Mouse (Mus musculus): ENCODE measurements around the gene Agps. TPM values are rescaled to one million over a fixed set of nuclear protein-coding genes. Genes with fewer than 3 reads are reported as not detected.
"Not testable (repeated sequence)": the region's sequence is repeated elsewhere in the genome, so short reads cannot be mapped to it uniquely, and the experiment has no call there.

The Agps gene
- polyA plus RNA-seq, 1 experiment from 2014 or later: 36.5 TPM

DNA sequence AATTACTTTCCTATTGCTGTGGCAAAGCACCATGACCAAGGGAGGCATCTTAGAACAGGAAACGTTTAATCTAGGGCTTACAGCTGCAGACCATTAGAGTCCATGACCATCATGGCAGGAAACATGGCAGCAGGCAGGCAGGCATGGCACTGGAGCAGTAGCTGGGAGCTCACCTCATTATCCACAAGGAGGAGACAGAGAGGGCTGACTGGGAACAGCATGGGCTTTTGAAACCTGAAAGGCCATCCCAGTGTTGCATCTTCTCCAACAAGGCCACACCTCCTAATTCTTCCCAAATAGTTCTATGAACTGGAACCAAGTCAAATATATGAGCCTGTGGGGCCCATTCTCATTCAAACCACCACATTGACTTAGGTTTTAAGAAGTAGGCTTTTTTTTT lies 68.3 kb downstream of the Agps start:
- peaks cover 19% of the 10 kb centered on the region for H3K36me3 ChIP-seq
- no peaks in the 10 kb centered on the region for H3K27me3 ChIP-seq
- no peak overlapping the region for H3K4me3 ChIP-seq
- no peak overlapping the region for H3K9ac ChIP-seq
- H3K9me3 ChIP-seq: no peaks in the 10 kb centered on the region
- 80% methylated on average over 1 of the region's 1 CpGs for WGBS
- no peaks in the 10 kb centered on the region for H3K4me1 ChIP-seq (replicated peaks)
- no peak overlapping the region for H3K27ac ChIP-seq (replicated peaks)
- no peak overlapping the region for H3K4me2 ChIP-seq
- no peak for ATAC-seq (ENCODE audit: low read depth)

- WGBS: 97% methylated on average over 9 of the region's 9 CpGs
- Histone ChIP-seq H3K4me2 (no peak overlapping the region), H3K4me1 (replicated peaks) (no peaks in the 10 kb centered on the region), H3K9me3 (no peaks in the 10 kb centered on the region), H3K4me3 (no peak overlapping the region), H3K27me3 (no peaks in the 10 kb centered on the region), H3K27ac (replicated peaks) (no peak overlapping the region), H3K9ac (no peak overlapping the region), H3K36me3 (peaks cover 17% of the 10 kb centered on the region)
- no peak for ATAC-seq (ENCODE audit: low read depth)
Observed at GRCm38 (mm10) chr2:75901869-75902268, 69.9 kb downstream of the Agps start.

- H3K4me3 ChIP-seq: no peak overlapping the region
- H3K9me3 ChIP-seq: no peaks in the 10 kb centered on the region
- no peak overlapping the region for H3K27ac ChIP-seq (replicated peaks)
- H3K27me3 ChIP-seq: no peaks in the 10 kb centered on the region
- no peak for ATAC-seq (ENCODE audit: low read depth)
- no peaks in the 10 kb centered on the region for H3K4me1 ChIP-seq (replicated peaks)
- WGBS: 88% methylated on average over 1 of the region's 1 CpGs
- H3K9ac ChIP-seq: no peak overlapping the region
- H3K4me2 ChIP-seq: no peak overlapping the region
- peaks cover 24% of the 10 kb centered on the region; the same call in 1 of the 2 replicates for H3K36me3 ChIP-seq
Observed at GRCm38 (mm10) chr2:75907142-75907541, 75.2 kb downstream of the Agps start.

GRCm38 (mm10) chr2:75915040-75915439 lies 83.1 kb downstream of the Agps start:
- WGBS: 90% methylated on average over 3 of the region's 3 CpGs

GRCm38 (mm10) chr2:75923807-75924340 lies 91.9 kb downstream of the Agps start:
- Histone ChIP-seq H3K4me1 (replicated peaks) (peaks cover 36% of the 10 kb centered on the region), H3K4me2 (no peak overlapping the region), H3K9me3 (no peaks in the 10 kb centered on the region), H3K36me3 (no peaks in the 10 kb centered on the region), H3K4me3 (no peak overlapping the region), H3K27ac (replicated peaks) (peak overlapping the region; percentile 75), H3K27me3 (no peaks in the 10 kb centered on the region), H3K9ac (no peak overlapping the region)
- peak; percentile 77; the same call in 1 of the 2 replicates for ATAC-seq (ENCODE audit: low read depth)
- 41% methylated on average over 4 of the region's 4 CpGs for WGBS

More at GRCm38 (mm10) chr2:75915040-75915439, 83.1 kb downstream of the Agps start:
- H3K4me3 ChIP-seq: no peak overlapping the region
- H3K4me2 ChIP-seq: no peak overlapping the region
- H3K36me3 ChIP-seq: peaks cover 15% of the 10 kb centered on the region
- H3K27me3 ChIP-seq: no peaks in the 10 kb centered on the region
- H3K9ac ChIP-seq: no peak overlapping the region
- H3K4me1 ChIP-seq (replicated peaks): no peaks in the 10 kb centered on the region
- H3K27ac ChIP-seq (replicated peaks): no peak overlapping the region
- no peak for ATAC-seq (ENCODE audit: low read depth)
- no peaks in the 10 kb centered on the region for H3K9me3 ChIP-seq

DNA sequence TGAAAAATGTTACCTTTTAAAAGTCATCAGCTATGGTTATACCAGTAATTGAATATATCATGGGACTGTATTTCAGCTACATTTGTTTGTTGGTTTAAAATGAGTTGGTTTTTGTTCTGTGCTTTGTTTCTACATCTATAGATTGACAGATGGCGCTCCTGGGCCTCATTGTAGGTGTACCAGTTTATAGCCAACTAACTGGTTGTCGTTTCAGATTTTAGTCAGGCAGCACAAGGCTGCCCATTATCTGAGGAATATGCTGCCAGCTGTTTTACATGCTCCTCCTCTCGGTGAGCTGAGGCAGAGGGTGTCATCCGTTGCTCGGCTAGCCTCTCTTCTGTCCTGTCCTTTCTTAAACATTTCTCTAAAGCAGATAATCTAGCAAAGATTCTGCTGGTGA lies 94.1 kb downstream of the Agps start:
- no peak for ATAC-seq (ENCODE audit: low read depth)
- Histone ChIP-seq H3K9me3 (no peaks in the 10 kb centered on the region), H3K27ac (replicated peaks) (peak overlapping the region; percentile 57), H3K9ac (no peak overlapping the region), H3K4me3 (no peak overlapping the region), H3K4me2 (no peak overlapping the region), H3K4me1 (replicated peaks) (peaks cover 36% of the 10 kb centered on the region), H3K36me3 (no peaks in the 10 kb centered on the region), H3K27me3 (no peaks in the 10 kb centered on the region)
- 43% methylated on average over 5 of the region's 5 CpGs for WGBS

DNA sequence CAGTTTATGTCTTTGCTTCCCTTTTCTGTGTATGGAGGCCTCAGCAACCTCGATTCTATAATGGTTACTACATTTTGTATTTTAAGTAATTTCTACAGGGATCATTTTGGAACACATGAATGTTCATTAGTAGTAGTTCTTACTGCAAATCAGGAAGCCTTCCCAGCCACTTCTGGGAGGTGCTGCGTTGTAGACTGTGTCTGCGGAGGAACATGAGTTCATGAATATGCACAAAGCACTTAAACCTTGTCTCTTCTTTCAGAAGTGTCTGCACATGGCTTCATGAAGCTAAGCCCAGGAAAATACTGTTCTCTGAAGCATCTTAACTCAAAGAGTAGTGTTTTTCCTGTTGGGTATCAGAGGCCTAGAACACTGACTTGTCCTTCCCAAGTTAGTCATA lies 96.0 kb downstream of the Agps start:
- H3K36me3 ChIP-seq: 0 out of 2 replicates have a peak, but pooled peaks cover 3% of the 10 kb centered on the region

DNA sequence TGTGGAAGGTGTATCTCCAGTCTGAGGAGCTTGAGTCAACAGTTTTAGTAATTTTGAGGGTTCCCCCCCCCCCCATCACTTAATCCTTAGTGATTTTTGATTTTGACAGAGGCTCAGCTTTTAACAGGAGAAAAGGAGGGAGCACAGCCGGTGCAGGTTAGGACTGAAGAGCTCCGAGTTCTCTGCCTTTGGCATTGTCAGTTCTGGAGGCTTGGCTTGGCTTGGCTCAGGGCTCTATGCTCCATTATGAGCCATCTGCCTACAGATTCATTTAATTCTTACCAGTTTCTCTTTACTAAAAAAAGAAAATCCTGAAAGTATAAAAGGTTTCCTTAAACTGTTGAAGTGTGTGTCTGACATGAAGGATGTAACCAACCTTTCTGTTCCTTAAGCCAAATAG lies 97.2 kb downstream of the Agps start:
- H3K36me3 ChIP-seq: 0 out of 2 replicates have a peak, but pooled peaks cover 3% of the 10 kb centered on the region
- no peaks in the 10 kb centered on the region for H3K27me3 ChIP-seq
- peaks cover 26% of the 10 kb centered on the region for H3K4me1 ChIP-seq (replicated peaks)
- no peak overlapping the region for H3K4me2 ChIP-seq
- no peak for ATAC-seq (ENCODE audit: low read depth)
- 89% methylated on average over 2 of the region's 2 CpGs for WGBS
- no peak overlapping the region for H3K4me3 ChIP-seq
- H3K27ac ChIP-seq (replicated peaks): no peak overlapping the region
- H3K9me3 ChIP-seq: no peaks in the 10 kb centered on the region
- H3K9ac ChIP-seq: no peak overlapping the region

More for the DNA sequence above, 96.0 kb downstream of the Agps start:
- Histone ChIP-seq H3K27me3 (no peaks in the 10 kb centered on the region), H3K4me3 (no peak overlapping the region), H3K27ac (replicated peaks) (no peak overlapping the region), H3K9ac (no peak overlapping the region), H3K4me1 (replicated peaks) (peaks cover 31% of the 10 kb centered on the region), H3K4me2 (no peak overlapping the region), H3K9me3 (no peaks in the 10 kb centered on the region)
- WGBS: 84% methylated on average over 3 of the region's 3 CpGs
- no peak for ATAC-seq (ENCODE audit: low read depth)

DNA sequence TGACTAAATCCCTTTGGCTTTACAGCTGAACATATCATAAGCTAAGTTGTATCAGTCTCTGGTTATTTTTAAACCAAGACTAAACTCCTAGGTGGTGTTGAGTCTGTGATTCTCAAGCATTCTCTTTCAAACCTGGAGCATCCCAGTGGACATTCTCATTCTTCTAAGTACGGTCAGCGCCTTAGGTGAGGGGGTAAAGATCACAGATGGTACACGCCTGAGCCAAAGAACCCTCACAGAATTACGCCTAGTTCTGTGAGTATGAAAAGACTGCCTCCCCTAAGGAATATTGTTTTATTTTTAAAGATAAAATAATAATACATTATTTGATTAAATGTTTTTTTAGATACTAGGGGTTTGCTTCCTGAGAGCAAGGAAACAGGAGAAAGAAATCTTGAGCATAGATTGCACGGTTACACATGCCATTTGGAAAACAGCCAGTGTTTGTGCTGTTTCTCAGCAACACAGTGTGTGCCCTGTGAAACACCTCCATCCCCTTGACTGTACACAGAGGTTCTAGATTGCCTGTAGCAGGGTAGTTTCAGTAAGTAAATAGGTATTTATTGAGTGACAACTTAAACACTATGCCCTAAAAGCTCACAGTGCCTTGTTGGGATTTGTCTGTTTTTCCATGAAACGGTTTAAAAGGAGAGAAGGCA lies 97.9 kb downstream of the Agps start:
- H3K4me2 ChIP-seq: no peak overlapping the region
- 92% methylated on average over 6 of the region's 6 CpGs for WGBS
- peaks cover 19% of the 10 kb centered on the region for H3K4me1 ChIP-seq (replicated peaks)
- H3K9me3 ChIP-seq: no peaks in the 10 kb centered on the region
- no peak overlapping the region for H3K27ac ChIP-seq (replicated peaks)
- 0 out of 2 replicates have a peak, but pooled peaks cover 3% of the 10 kb centered on the region for H3K36me3 ChIP-seq
- no peak overlapping the region for H3K9ac ChIP-seq
- no peak overlapping the region for H3K4me3 ChIP-seq
- ATAC-seq (ENCODE audit: low read depth): no peak
- no peaks in the 10 kb centered on the region for H3K27me3 ChIP-seq

- no peak overlapping the region for H3K4me3 ChIP-seq
- H3K9ac ChIP-seq: no peak overlapping the region
- peaks cover 13% of the 10 kb centered on the region for H3K4me1 ChIP-seq (replicated peaks)
- 89% methylated on average over 2 of the region's 2 CpGs for WGBS
- no peak overlapping the region for H3K4me2 ChIP-seq
- H3K27me3 ChIP-seq: no peaks in the 10 kb centered on the region
- no peak for ATAC-seq (ENCODE audit: low read depth)
- no peak overlapping the region for H3K27ac ChIP-seq (replicated peaks)
- H3K9me3 ChIP-seq: no peaks in the 10 kb centered on the region
- H3K36me3 ChIP-seq: 0 out of 2 replicates have a peak, but pooled peaks cover 3% of the 10 kb centered on the region
Observed at GRCm38 (mm10) chr2:75930941-75931340, 99.0 kb downstream of the Agps start.

GRCm38 (mm10) chr2:75933541-75933940 lies 101.6 kb downstream of the Agps start:
- Histone ChIP-seq H3K27ac (replicated peaks) (no peak overlapping the region), H3K9me3 (no peaks in the 10 kb centered on the region), H3K4me1 (replicated peaks) (peaks cover 10% of the 10 kb centered on the region), H3K9ac (peak overlapping the region; percentile 53), H3K27me3 (no peaks in the 10 kb centered on the region), H3K4me2 (no peak overlapping the region), H3K4me3 (no peak overlapping the region), H3K36me3 (0 out of 2 replicates have a peak, but pooled peaks cover 3% of the 10 kb centered on the region)
- ATAC-seq (ENCODE audit: low read depth): no peak
- WGBS: 45% methylated on average over 7 of the region's 7 CpGs

- H3K36me3 ChIP-seq; H3K27ac ChIP-seq (replicated peaks); H3K9ac ChIP-seq; ATAC-seq (ENCODE audit: low read depth); H3K4me2 ChIP-seq; H3K4me3 ChIP-seq; H3K9me3 ChIP-seq; H3K27me3 ChIP-seq: not testable (repeated sequence)
- 99% methylated on average over 2 of the region's 2 CpGs for WGBS
- H3K4me1 ChIP-seq (replicated peaks): peaks cover 15% of the 10 kb centered on the region
Observed at GRCm38 (mm10) chr2:75936685-75937084, 104.7 kb downstream of the Agps start.

Measured in neural tube, embryonic 13.5 days (tissue).